Mouse (Mus musculus) fat pad, adult 2 months (tissue): ENCODE results near the gene Cfap100.

Experiments used
- DNase-seq: peaks from one replicate; pipeline ENCODE4 v3.0.0-alpha.2; 2011; ENCODE audit warnings: low read depth, low spot score; ENCODE audit errors: extremely low read depth

Gene Cfap100

GRCm38 (mm10) chr6:90428380-90428974, at the start of gene Cfap100:
Gene Cfap100, minus strand, starts transcription at chr6:90428797.
- no peak for DNase-seq

GRCm38 (mm10) chr6:90476941-90477518, 48.4 kb upstream of the Cfap100 start:
- peak; percentile 43 for DNase-seq

- DNase-seq, result no peak
Measured at GRCm38 (mm10) chr6:90475854-90476212, 47.2 kb upstream of the Cfap100 start.

GRCm38 (mm10) chr6:90475176-90475853, 46.7 kb upstream of the Cfap100 start:
- no peak for DNase-seq

- DNase-seq, result no peak
Measured at GRCm38 (mm10) chr6:90474361-90474750, 45.8 kb upstream of the Cfap100 start.

- no peak for DNase-seq
Measured at GRCm38 (mm10) chr6:90473630-90474360, 45.2 kb upstream of the Cfap100 start.

GRCm38 (mm10) chr6:90472697-90473096, 44.1 kb upstream of the Cfap100 start:
- DNase-seq, result no peak

- no peak for DNase-seq
Measured at GRCm38 (mm10) chr6:90472079-90472478, 43.5 kb upstream of the Cfap100 start.

GRCm38 (mm10) chr6:90470947-90471541, 42.4 kb upstream of the Cfap100 start:
- no peak for DNase-seq

GRCm38 (mm10) chr6:90470255-90470654, 41.7 kb upstream of the Cfap100 start:
- DNase-seq, result no peak

- DNase-seq, result no peak
Measured at GRCm38 (mm10) chr6:90469041-90469440, 40.4 kb upstream of the Cfap100 start.

GRCm38 (mm10) chr6:90468216-90468615, 39.6 kb upstream of the Cfap100 start:
- DNase-seq, result no peak

- DNase-seq, result no peak
Measured at GRCm38 (mm10) chr6:90466847-90467410, 38.3 kb upstream of the Cfap100 start.

- DNase-seq, result no peak
Measured at GRCm38 (mm10) chr6:90466079-90466478, 37.5 kb upstream of the Cfap100 start.

GRCm38 (mm10) chr6:90465028-90465640, 36.5 kb upstream of the Cfap100 start:
- no peak for DNase-seq

- DNase-seq, result no peak
Measured at GRCm38 (mm10) chr6:90463890-90464421, 35.4 kb upstream of the Cfap100 start.

GRCm38 (mm10) chr6:90463228-90463862, 34.7 kb upstream of the Cfap100 start:
- DNase-seq, result no peak

- no peak for DNase-seq
Measured at GRCm38 (mm10) chr6:90462841-90463227, 34.2 kb upstream of the Cfap100 start.

GRCm38 (mm10) chr6:90462181-90462706, 33.6 kb upstream of the Cfap100 start, which contains the start of gene Klf15:
Gene Klf15, plus strand, starts transcription at chr6:90462576.
- no peak for DNase-seq

GRCm38 (mm10) chr6:90461771-90462170, 33.2 kb upstream of the Cfap100 start:
- DNase-seq, result no peak
